22 mouse cellular contexts compared by ENCODE assay signal in the genomic region with DNA sequence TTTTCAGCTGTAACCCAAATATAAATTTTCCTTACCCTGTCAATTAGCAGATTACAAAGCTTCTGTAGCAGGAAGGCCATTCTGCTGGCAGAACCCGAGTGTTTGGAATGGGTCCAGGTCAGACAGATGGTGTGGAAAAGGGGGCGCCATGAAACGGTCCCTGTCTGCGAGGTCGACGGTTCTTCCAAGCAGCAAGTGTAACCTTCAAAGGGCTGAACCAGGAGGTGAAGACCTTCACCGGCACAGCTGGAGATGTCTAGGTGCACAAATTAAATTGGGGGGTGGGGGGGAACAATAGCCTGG.
DNase-seq lines count a peak whose midpoint lies in the region; ATAC-seq and TF ChIP-seq lines count a peak whose summit lies in the region.
"Had no signal": no experiment of that assay in that cellular context is flagged by ENCODE, and none has a peak within 500 bp of the region (broad histone marks: within the 10 kb centered on the region; RNA-seq: fewer than 3 reads in every experiment).

No protein-coding gene starts in this region.

- intact Hi-C loops in left cerebral cortex, adult 2 months (cut with DNase I), result no loop called here

- peak; percentile 62 for DNase-seq in midbrain, postnatal 0 days (ENCODE audit: low spot score)
- DNase-seq in cerebellum, adult 18-20 months, result peak; percentile 57 to 68
- peak; percentile 95 for DNase-seq in cerebellum, postnatal 10 days
- DNase-seq in c-Kit-positive CD71-positive TER-119-positive erythroid progenitor cells, embryonic 14.5 days (ENCODE audit: low spot score), result no peak
- DNase-seq in left cerebral cortex, adult 2 months (ENCODE audit: extremely low spot score in 1 of 2, low spot score in 2 of 2), result no peak
- DNase-seq: adrenal gland, adult 8-10 months; embryo, embryonic 11 days; gastrocnemius, postnatal 36 days; kidney, adult 11 months; kidney, postnatal 10 days; lung, postnatal 4 days; thymus, postnatal 25 days had no signal

- H3K9ac ChIP-seq in hindbrain, embryonic 16.5 days (ENCODE audit: low read depth, low read length), result no peak overlapping the region
- no peak overlapping the region for H3K9ac ChIP-seq in hindbrain, embryonic 12.5 days
- no peak overlapping the region for H3K9ac ChIP-seq in midbrain, postnatal 0 days (replicated peaks; ENCODE audit: low read length, poor library complexity, severe bottlenecking)
- no peak overlapping the region for H3K9ac ChIP-seq in midbrain, embryonic 13.5 days (replicated peaks)
- H3K9ac ChIP-seq: heart, embryonic 15.5 days; limb, embryonic 13.5 days; liver, embryonic 15.5 days had no signal

- ATAC-seq in hindbrain, embryonic 16.5 days, result 0 out of 2 replicates have a peak, but pooled peaks have one; percentile 48
- no peak for ATAC-seq in hindbrain, embryonic 12.5 days (ENCODE audit: low FRiP score)
- no peak for ATAC-seq in midbrain, postnatal 0 days (ENCODE audit: low FRiP score)
- no peak for ATAC-seq in midbrain, embryonic 13.5 days
- ATAC-seq: midbrain, embryonic 16.5 days had no signal

- H3K27me3 ChIP-seq in hindbrain, embryonic 16.5 days (replicated peaks; ENCODE audit: control insufficient read depth, insufficient read depth, low read length), result no peaks in the 10 kb centered on the region
- no peaks in the 10 kb centered on the region for H3K27me3 ChIP-seq in hindbrain, embryonic 12.5 days
- no peaks in the 10 kb centered on the region for H3K27me3 ChIP-seq in midbrain, postnatal 0 days (ENCODE audit: insufficient read depth, low read length)
- no peaks in the 10 kb centered on the region for H3K27me3 ChIP-seq in midbrain, embryonic 13.5 days
- H3K27me3 ChIP-seq: heart, embryonic 15.5 days; limb, embryonic 13.5 days; liver, embryonic 15.5 days had no signal

- H3K27ac ChIP-seq in hindbrain, embryonic 16.5 days (ENCODE audit: low read depth, low read length), result no peak overlapping the region
- no peak overlapping the region for H3K27ac ChIP-seq in hindbrain, embryonic 12.5 days
- H3K27ac ChIP-seq in midbrain, postnatal 0 days (ENCODE audit: low read depth, low read length), result no peak overlapping the region
- no peak overlapping the region for H3K27ac ChIP-seq in midbrain, embryonic 13.5 days
- H3K27ac ChIP-seq in left cerebral cortex, adult 2 months, result no peak overlapping the region
- H3K27ac ChIP-seq: heart, embryonic 15.5 days; hindbrain, embryonic 10.5 days; limb, embryonic 13.5 days; liver, embryonic 15.5 days; stomach, postnatal 0 days had no signal

- no peak for TF ChIP-seq CTCF in midbrain, postnatal 0 days (IDR thresholded peaks at IDR 0.05)
- no peak for TF ChIP-seq CTCF in left cerebral cortex, adult 2 months (IDR thresholded peaks at IDR 0.05)

- WGBS in hindbrain, embryonic 16.5 days, result 46% methylated on average over 7 of the region's 7 CpGs
- WGBS in hindbrain, embryonic 12.5 days, result 85% methylated on average over 7 of the region's 7 CpGs
- WGBS in midbrain, postnatal 0 days, result 71% methylated on average over 7 of the region's 7 CpGs
- 73% methylated on average over 7 of the region's 7 CpGs for WGBS in midbrain, embryonic 13.5 days

- H3K4me3 ChIP-seq in hindbrain, embryonic 16.5 days (ENCODE audit: low read length), result no peak overlapping the region
- no peak overlapping the region for H3K4me3 ChIP-seq in hindbrain, embryonic 12.5 days
- H3K4me3 ChIP-seq in midbrain, postnatal 0 days (ENCODE audit: low read depth, low read length), result no peak overlapping the region
- no peak overlapping the region for H3K4me3 ChIP-seq in midbrain, embryonic 13.5 days (replicated peaks)
- H3K4me3 ChIP-seq in left cerebral cortex, adult 2 months, result no peak overlapping the region
- H3K4me3 ChIP-seq: heart, embryonic 15.5 days; hindbrain, embryonic 10.5 days; limb, embryonic 13.5 days; liver, embryonic 15.5 days had no signal

- H3K4me1 ChIP-seq in hindbrain, embryonic 16.5 days (ENCODE audit: control insufficient read depth, insufficient read depth, low read depth, low read length), result no peaks in the 10 kb centered on the region
- no peaks in the 10 kb centered on the region for H3K4me1 ChIP-seq in hindbrain, embryonic 12.5 days
- H3K4me1 ChIP-seq in midbrain, postnatal 0 days (ENCODE audit: insufficient read depth, low read length), result no peaks in the 10 kb centered on the region
- no peaks in the 10 kb centered on the region for H3K4me1 ChIP-seq in midbrain, embryonic 13.5 days (replicated peaks)
- H3K4me1 ChIP-seq: liver, embryonic 15.5 days had no signal

- H3K4me2 ChIP-seq in hindbrain, embryonic 16.5 days (ENCODE audit: low read length), result no peak overlapping the region
- no peak overlapping the region for H3K4me2 ChIP-seq in hindbrain, embryonic 12.5 days (replicated peaks)
- H3K4me2 ChIP-seq in midbrain, postnatal 0 days (ENCODE audit: low read depth, low read length, poor library complexity, severe bottlenecking), result no peak overlapping the region
- H3K4me2 ChIP-seq in midbrain, embryonic 13.5 days (replicated peaks), result no peak overlapping the region
- H3K4me2 ChIP-seq: heart, embryonic 15.5 days; liver, embryonic 15.5 days had no signal

- no peaks in the 10 kb centered on the region for H3K9me3 ChIP-seq in hindbrain, embryonic 16.5 days (ENCODE audit: control insufficient read depth, low read length)
- no peaks in the 10 kb centered on the region for H3K9me3 ChIP-seq in hindbrain, embryonic 12.5 days (replicated peaks)
- H3K9me3 ChIP-seq in midbrain, postnatal 0 days (ENCODE audit: low read length), result no peaks in the 10 kb centered on the region
- no peaks in the 10 kb centered on the region for H3K9me3 ChIP-seq in midbrain, embryonic 13.5 days
- H3K9me3 ChIP-seq: G1E; heart, embryonic 15.5 days; hindbrain, embryonic 10.5 days; limb, embryonic 13.5 days; liver, embryonic 15.5 days had no signal

- no peaks in the 10 kb centered on the region for H3K36me3 ChIP-seq in hindbrain, embryonic 16.5 days (ENCODE audit: control insufficient read depth, insufficient read depth, low read length)
- no peaks in the 10 kb centered on the region for H3K36me3 ChIP-seq in hindbrain, embryonic 12.5 days
- no peaks in the 10 kb centered on the region for H3K36me3 ChIP-seq in midbrain, postnatal 0 days (ENCODE audit: insufficient read depth, low read length)
- H3K36me3 ChIP-seq in midbrain, embryonic 13.5 days, result no peaks in the 10 kb centered on the region
- H3K36me3 ChIP-seq: G1E; heart, embryonic 15.5 days; hindbrain, embryonic 10.5 days; limb, embryonic 13.5 days; liver, embryonic 15.5 days had no signal

Comparison
In these comparisons a context has a peak if more than half of its experiments do, and no peak if none do; other contexts are left out.
1. DNase-seq: peak in midbrain, postnatal 0 days (single experiment), cerebellum, adult 18-20 months (2 of 2) and cerebellum, postnatal 10 days (2 of 2); none in c-Kit-positive CD71-positive TER-119-positive erythroid progenitor cells, embryonic 14.5 days (single experiment) and left cerebral cortex, adult 2 months (0 of 2).